Mouse (Mus musculus): ENCODE data around the gene Rab36. TPM values are rescaled to one million over a fixed set of nuclear protein-coding genes. Genes with fewer than 3 reads are reported as not detected.

Rab36 gene
- polyA plus RNA-seq, 1 experiment from 2014 or later = 1.5 TPM

DNA sequence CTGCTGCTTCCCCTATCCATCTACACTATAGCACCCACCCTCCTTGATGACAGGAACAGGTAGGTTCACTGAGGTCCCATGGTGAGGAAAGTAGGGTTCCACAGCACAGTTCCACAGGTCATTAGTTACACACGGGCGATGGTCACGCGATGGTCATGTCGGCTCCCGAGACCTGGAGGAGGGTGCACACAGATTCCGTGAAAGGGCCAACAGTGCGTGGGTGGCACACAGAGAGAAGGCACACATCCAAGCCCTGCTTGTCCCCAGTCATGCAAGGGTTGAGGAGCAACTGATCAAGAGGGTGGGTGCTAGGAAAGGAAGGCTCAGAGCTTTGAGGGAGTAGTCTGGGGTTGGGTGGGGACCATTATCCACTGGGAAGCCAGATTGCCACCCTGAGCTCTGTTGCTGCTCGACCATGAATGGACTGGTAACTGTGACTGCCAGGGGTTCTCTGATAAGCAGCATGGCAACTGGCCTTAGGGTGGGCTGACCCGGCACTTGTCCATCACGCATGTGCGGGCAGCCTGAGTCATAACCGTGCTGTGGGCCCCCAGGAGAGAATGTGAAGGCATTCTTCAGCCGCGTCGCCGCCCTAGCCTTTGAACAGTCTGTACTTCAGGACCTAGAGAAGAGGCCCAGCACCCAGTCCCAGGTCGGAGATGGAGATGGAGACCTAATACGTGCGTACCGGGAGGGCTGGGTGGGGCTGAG, 14.7 kb downstream of the Rab36 start:
- no peak overlapping the region for H3K4me2 ChIP-seq (replicated peaks; ENCODE audit: low read depth)
- H3K27me3 ChIP-seq (replicated peaks; ENCODE audit: control insufficient read depth, insufficient read depth, low read length) = no peaks in the 10 kb centered on the region
- H3K9ac ChIP-seq (ENCODE audit: low read depth, low read length) = no peak overlapping the region
- H3K27ac ChIP-seq (ENCODE audit: low read depth, low read length) = no peak overlapping the region
- H3K4me1 ChIP-seq (replicated peaks; ENCODE audit: control insufficient read depth, insufficient read depth, low read length) = 0 out of 2 replicates have a peak, but pooled peaks cover 3% of the 10 kb centered on the region
- no peak for TF ChIP-seq CTCF (IDR thresholded peaks at IDR 0.05; ENCODE audit: low read depth)
- no peak for ATAC-seq
- H3K36me3 ChIP-seq (ENCODE audit: control insufficient read depth, insufficient read depth) = no peaks in the 10 kb centered on the region
- H3K9me3 ChIP-seq (ENCODE audit: control insufficient read depth) = no peaks in the 10 kb centered on the region
- WGBS = 85% methylated on average over 21 of the region's 21 CpGs
- no peak overlapping the region for H3K4me3 ChIP-seq (ENCODE audit: low read depth, low read length)

DNA sequence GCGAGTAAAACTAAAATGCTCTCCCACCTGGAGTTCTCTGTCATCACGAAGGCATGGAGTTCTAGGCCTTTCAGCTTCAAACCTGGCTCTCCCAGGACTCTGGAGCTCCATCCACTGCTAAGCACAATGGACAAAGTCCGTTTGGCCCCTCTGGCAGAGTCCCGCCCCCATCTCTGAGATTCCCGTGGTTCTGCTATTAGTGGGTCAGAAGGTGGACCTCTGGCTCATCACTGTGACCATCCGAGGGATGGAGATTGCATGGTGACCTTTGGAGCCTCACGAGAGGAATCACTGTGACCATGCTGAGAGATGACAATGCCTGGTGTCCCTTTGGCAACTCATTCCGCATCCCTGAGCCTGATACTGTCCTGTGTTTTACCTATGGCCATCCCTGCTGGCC, 16.0 kb downstream of the Rab36 start:
- no peaks in the 10 kb centered on the region for H3K9me3 ChIP-seq (ENCODE audit: control insufficient read depth)
- H3K27ac ChIP-seq (ENCODE audit: low read depth, low read length) = no peak overlapping the region
- no peaks in the 10 kb centered on the region for H3K36me3 ChIP-seq (ENCODE audit: control insufficient read depth, insufficient read depth)
- 0 out of 2 replicates have a peak, but pooled peaks cover 3% of the 10 kb centered on the region for H3K4me1 ChIP-seq (replicated peaks; ENCODE audit: control insufficient read depth, insufficient read depth, low read length)
- no peak overlapping the region for H3K4me3 ChIP-seq (ENCODE audit: low read depth, low read length)
- H3K4me2 ChIP-seq (replicated peaks; ENCODE audit: low read depth) = no peak overlapping the region
- H3K9ac ChIP-seq (ENCODE audit: low read depth, low read length) = no peak overlapping the region
- TF ChIP-seq CTCF (IDR thresholded peaks at IDR 0.05; ENCODE audit: low read depth) = no peak
- H3K27me3 ChIP-seq (replicated peaks; ENCODE audit: control insufficient read depth, insufficient read depth, low read length) = no peaks in the 10 kb centered on the region
- 68% methylated on average over 8 of the region's 8 CpGs for WGBS
- no peak for ATAC-seq

DNA sequence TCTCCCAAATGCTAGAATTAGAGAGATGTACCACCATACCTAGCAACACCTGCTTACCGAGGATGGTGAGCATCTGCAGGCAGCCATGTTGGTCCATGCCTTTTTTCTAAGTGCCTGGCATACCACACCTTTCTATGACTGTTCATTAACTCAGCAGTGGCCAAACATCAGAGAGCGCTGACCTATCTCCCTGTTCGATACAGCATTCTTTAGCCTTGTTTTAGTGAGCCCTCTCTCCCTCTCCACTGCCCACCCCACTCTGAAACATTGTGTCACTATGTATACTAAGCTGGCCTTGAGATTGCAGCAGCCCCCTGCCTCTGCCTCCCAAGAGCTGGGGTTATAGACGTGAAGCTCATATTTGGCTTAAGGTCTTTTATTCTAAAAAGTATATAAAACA, 16.8 kb downstream of the Rab36 start:
- Histone ChIP-seq H3K4me3 (ENCODE audit: low read depth, low read length) (no peak overlapping the region), H3K27ac (ENCODE audit: low read depth, low read length) (no peak overlapping the region), H3K9me3 (ENCODE audit: control insufficient read depth) (no peaks in the 10 kb centered on the region), H3K4me2 (replicated peaks; ENCODE audit: low read depth) (no peak overlapping the region), H3K27me3 (replicated peaks; ENCODE audit: control insufficient read depth, insufficient read depth, low read length) (no peaks in the 10 kb centered on the region), H3K9ac (ENCODE audit: low read depth, low read length) (no peak overlapping the region), H3K36me3 (ENCODE audit: control insufficient read depth, insufficient read depth) (no peaks in the 10 kb centered on the region), H3K4me1 (replicated peaks; ENCODE audit: control insufficient read depth, insufficient read depth, low read length) (0 out of 2 replicates have a peak, but pooled peaks cover 3% of the 10 kb centered on the region)
- TF ChIP-seq CTCF (IDR thresholded peaks at IDR 0.05; ENCODE audit: low read depth) = no peak
- ATAC-seq = no peak
- WGBS = 70% methylated on average over 4 of the region's 4 CpGs

DNA sequence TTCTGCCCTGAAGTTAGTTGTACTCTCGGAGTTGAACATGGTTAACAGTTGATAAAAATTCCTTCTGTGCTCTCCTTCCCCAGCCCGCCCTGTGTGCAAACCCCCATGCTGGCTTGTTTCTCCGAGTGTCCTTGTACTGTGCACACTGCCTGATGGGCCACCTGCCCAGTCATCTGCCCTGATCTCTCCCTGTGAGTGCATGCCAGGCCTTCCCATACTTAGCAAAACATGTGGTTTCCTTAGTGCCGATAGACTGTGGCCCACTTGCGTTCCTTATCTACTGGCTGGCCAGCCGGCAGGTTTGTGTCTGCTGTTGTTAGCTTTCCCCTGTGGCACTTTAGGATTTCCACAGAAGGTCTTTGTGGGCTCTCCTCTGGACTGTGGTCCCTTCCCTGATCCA, 17.3 kb downstream of the Rab36 start:
- no peak for ATAC-seq
- no peak overlapping the region for H3K27ac ChIP-seq (ENCODE audit: low read depth, low read length)
- H3K36me3 ChIP-seq (ENCODE audit: control insufficient read depth, insufficient read depth) = no peaks in the 10 kb centered on the region
- H3K9ac ChIP-seq (ENCODE audit: low read depth, low read length) = no peak overlapping the region
- H3K4me1 ChIP-seq (replicated peaks; ENCODE audit: control insufficient read depth, insufficient read depth, low read length) = 0 out of 2 replicates have a peak, but pooled peaks cover 3% of the 10 kb centered on the region
- WGBS = 43% methylated on average over 6 of the region's 6 CpGs
- H3K4me3 ChIP-seq (ENCODE audit: low read depth, low read length) = no peak overlapping the region
- TF ChIP-seq CTCF (IDR thresholded peaks at IDR 0.05; ENCODE audit: low read depth) = no peak
- H3K4me2 ChIP-seq (replicated peaks; ENCODE audit: low read depth) = no peak overlapping the region
- H3K9me3 ChIP-seq (ENCODE audit: control insufficient read depth) = no peaks in the 10 kb centered on the region
- H3K27me3 ChIP-seq (replicated peaks; ENCODE audit: control insufficient read depth, insufficient read depth, low read length) = no peaks in the 10 kb centered on the region

DNA sequence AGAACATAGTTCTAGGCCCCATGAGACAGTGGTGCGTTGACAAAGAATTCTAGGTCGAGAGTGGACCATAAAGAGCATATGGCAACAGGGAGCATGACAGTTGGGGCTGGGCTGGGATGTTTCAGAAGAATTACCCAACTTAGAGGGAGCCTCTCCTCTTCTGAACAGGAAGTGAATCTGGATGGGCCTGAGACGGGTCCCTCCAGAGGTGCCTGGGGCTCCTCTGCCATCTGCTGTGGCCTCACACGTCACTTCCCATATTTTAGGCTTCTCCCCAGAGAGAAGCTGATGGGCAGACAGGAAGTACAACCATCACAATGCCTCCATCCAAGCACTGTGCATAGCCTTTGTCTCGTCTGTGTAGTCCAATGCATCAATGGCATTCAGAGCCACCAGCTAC, 18.8 kb downstream of the Rab36 start:
- no peak for TF ChIP-seq CTCF (IDR thresholded peaks at IDR 0.05; ENCODE audit: low read depth)
- WGBS = 70% methylated on average over 5 of the region's 5 CpGs

DNA sequence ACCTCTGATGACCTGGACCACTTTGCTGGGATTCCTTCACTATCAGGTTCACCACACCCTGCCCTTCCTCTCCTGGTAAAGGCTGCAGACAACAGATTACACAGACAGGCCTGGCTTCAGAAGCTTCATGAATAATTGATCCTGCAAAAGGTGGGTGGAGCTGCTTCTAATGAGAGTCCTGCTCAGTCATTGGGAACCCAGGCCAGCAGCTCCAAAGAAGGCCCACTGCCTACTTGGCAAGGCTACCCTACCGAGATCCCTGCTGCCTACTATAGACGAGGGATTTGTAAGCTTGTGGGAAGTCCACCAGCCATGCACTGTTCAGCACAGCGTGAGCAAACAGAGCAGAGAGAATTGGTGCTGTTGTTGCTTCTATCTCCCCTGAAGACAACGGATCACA, 19.4 kb downstream of the Rab36 start:
- no peak for ATAC-seq
- Histone ChIP-seq H3K36me3 (ENCODE audit: control insufficient read depth, insufficient read depth) (no peaks in the 10 kb centered on the region), H3K9ac (ENCODE audit: low read depth, low read length) (no peak overlapping the region), H3K27ac (ENCODE audit: low read depth, low read length) (no peak overlapping the region), H3K9me3 (ENCODE audit: control insufficient read depth) (no peaks in the 10 kb centered on the region), H3K27me3 (replicated peaks; ENCODE audit: control insufficient read depth, insufficient read depth, low read length) (no peaks in the 10 kb centered on the region), H3K4me2 (replicated peaks; ENCODE audit: low read depth) (no peak overlapping the region), H3K4me3 (ENCODE audit: low read depth, low read length) (no peak overlapping the region), H3K4me1 (replicated peaks; ENCODE audit: control insufficient read depth, insufficient read depth, low read length) (peaks cover 3% of the 10 kb centered on the region; the same call in 1 of the 2 replicates)
- WGBS = 39% methylated on average over 4 of the region's 4 CpGs
- TF ChIP-seq CTCF (IDR thresholded peaks at IDR 0.05; ENCODE audit: low read depth) = no peak

More for the DNA sequence above, 18.8 kb downstream of the Rab36 start:
- H3K9ac ChIP-seq (ENCODE audit: low read depth, low read length) = no peak overlapping the region
- ATAC-seq = no peak
- no peak overlapping the region for H3K27ac ChIP-seq (ENCODE audit: low read depth, low read length)
- no peak overlapping the region for H3K4me3 ChIP-seq (ENCODE audit: low read depth, low read length)
- H3K27me3 ChIP-seq (replicated peaks; ENCODE audit: control insufficient read depth, insufficient read depth, low read length) = no peaks in the 10 kb centered on the region
- H3K4me2 ChIP-seq (replicated peaks; ENCODE audit: low read depth) = no peak overlapping the region
- peaks cover 3% of the 10 kb centered on the region; the same call in 1 of the 2 replicates for H3K4me1 ChIP-seq (replicated peaks; ENCODE audit: control insufficient read depth, insufficient read depth, low read length)
- H3K9me3 ChIP-seq (ENCODE audit: control insufficient read depth) = no peaks in the 10 kb centered on the region
- H3K36me3 ChIP-seq (ENCODE audit: control insufficient read depth, insufficient read depth) = no peaks in the 10 kb centered on the region

Data from intestine, postnatal 0 days (tissue).